Mouse (Mus musculus): ENCODE results near the gene Abcb7. TPM values are rescaled to one million over a fixed set of nuclear protein-coding genes. Genes with fewer than 3 reads are reported as not detected.
A peak's percentile ranks its signal among the peaks of the same experiment; 100 is the strongest.

Abcb7 gene
- 7.1 and 7.6 TPM in 2 replicates for polyA plus RNA-seq (2015; fragmentation: Nextera tagmentation; extraction: Ambion mirVana)

DNA sequence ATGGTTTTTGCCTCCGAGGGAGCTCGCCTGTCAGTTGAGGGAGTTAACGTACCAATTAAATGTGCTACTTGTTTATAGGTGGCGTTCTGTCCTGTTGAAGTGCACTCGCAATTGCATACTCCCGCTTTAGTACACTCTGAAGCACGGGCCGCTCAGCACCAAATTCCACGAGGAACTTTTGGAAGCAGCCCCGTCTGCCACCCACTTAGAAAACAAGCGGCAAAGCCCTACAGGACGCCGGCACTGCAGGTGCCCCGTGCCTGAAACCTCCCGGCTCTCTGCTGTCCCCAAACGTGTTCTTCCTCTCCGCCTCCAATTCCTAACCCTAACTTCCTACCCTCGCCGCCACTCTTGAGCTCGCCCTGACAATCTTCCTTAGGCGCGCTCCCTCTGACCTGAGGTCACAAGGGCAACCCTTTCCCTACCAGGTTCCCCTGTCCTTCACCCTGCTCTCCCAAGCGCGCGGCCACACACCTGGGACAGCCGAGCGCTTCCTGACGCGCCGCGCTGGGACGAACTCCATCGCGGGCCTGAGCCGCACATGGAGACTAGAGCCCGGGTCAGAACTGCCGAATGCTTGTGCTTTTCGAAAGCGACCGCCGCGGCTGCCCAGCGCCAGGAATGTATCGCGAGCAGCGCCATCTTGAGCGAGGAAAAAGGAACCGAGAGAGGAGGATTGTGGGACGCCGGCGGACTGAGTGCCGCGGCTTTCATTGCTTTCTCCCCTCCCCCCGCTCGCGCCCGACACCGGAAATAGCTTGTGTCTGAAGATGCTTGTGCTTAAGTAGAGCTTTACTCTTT is at the start of gene Abcb7:
Gene Abcb7, minus strand, starts transcription at position 674 of the 801 bp plus-strand sequence.
- H3K4me1 ChIP-seq (replicated peaks) = 0 out of 2 replicates have a peak, but pooled peaks cover 5% of the 10 kb centered on the region
- no peaks in the 10 kb centered on the region for H3K27me3 ChIP-seq
- H3K36me3 ChIP-seq (replicated peaks) = no peaks in the 10 kb centered on the region
- ATAC-seq (ENCODE audit: insufficient read depth) = peak; percentile 91
- peak within 1 kb of the TSS; percentile 75 for H3K9ac ChIP-seq
- H3K4me2 ChIP-seq = peak within 1 kb of the TSS; percentile 62
- H3K4me3 ChIP-seq (replicated peaks) = peak within 1 kb of the TSS; percentile 74
- peak within 1 kb of the TSS; percentile 89 for H3K27ac ChIP-seq (replicated peaks)
- H3K9me3 ChIP-seq (replicated peaks) = no peaks in the 10 kb centered on the region
- 13% methylated on average over 58 of the region's 58 CpGs for WGBS (ENCODE audit: insufficient replicate concordance)

DNA sequence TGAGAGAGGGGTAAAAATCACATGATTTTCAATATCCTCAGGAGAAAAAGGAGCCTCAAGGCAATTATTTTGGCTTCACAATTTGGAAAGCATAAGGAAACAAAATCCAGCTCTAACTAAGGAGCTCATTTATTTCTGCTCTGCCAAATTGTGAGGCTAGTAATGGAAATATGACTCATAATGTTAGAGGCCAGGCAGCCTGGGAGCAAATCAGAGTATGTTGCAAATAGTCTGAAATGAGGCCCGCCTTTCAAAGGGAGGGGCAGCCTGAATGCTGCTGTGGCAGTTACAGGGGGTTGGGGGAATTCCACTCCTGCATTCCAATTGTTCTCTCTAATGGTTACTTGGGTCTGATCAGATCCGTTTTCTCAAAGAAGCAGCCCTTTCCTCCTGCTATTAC is 48.1 kb upstream of the Abcb7 start:
- Histone ChIP-seq H3K9me3 (replicated peaks) (no peaks in the 10 kb centered on the region), H3K27ac (replicated peaks) (no peak overlapping the region), H3K27me3 (no peaks in the 10 kb centered on the region), H3K4me3 (replicated peaks) (no peak overlapping the region), H3K4me1 (replicated peaks) (no peaks in the 10 kb centered on the region), H3K4me2 (no peak overlapping the region), H3K36me3 (replicated peaks) (no peaks in the 10 kb centered on the region), H3K9ac (no peak overlapping the region)
- no peak for ATAC-seq (ENCODE audit: insufficient read depth)
- 45% methylated on average over 2 of the region's 2 CpGs for WGBS (ENCODE audit: insufficient replicate concordance)

DNA sequence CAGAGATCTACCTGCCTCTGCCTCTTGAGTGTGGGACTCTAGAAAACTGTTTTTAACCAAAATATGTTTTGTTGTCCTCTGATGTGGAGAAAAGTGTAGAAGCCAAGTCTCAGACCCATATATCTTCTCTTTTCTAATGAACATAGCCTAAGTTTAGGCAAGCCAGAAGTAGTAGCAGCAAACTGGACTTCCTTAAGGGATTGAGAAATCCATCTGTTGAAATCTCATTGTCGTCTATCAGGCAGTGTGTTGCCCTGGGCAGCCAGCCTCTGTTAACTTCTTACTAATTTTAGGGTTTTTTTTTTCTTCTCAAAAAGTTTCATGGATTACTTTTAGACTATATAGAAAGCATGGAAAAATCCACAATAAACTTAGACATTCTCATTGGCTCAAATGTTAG is 38.8 kb upstream of the Abcb7 start:
- Histone ChIP-seq H3K4me1 (replicated peaks) (no peaks in the 10 kb centered on the region), H3K9ac (no peak overlapping the region), H3K4me2 (no peak overlapping the region), H3K27ac (replicated peaks) (no peak overlapping the region), H3K9me3 (replicated peaks) (no peaks in the 10 kb centered on the region), H3K36me3 (replicated peaks) (no peaks in the 10 kb centered on the region), H3K4me3 (replicated peaks) (no peak overlapping the region), H3K27me3 (no peaks in the 10 kb centered on the region)
- WGBS (ENCODE audit: insufficient replicate concordance) = 29% methylated on average over 1 of the region's 1 CpGs
- no peak for ATAC-seq (ENCODE audit: insufficient read depth)

DNA sequence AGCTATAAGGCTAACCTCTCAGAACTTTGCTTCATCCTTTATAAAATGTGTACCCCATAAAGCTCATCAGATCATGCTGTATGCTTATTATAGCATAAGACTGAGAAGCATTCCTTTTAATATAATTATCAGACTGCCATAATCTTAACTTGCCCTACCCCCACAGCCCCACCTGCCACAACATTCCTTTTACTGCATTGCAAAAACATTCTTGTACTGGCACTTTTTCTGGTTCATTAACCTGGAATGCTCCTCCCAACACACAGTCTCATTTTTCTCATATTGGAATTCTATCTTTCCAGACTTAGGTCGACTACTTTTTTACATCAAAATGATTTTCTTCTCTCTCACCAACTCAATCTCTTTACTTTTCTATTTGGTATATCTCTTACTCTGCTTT is 19.8 kb upstream of the Abcb7 start:
- no peak overlapping the region for H3K4me2 ChIP-seq
- no peak overlapping the region for H3K27ac ChIP-seq (replicated peaks)
- no peaks in the 10 kb centered on the region for H3K36me3 ChIP-seq (replicated peaks)
- no peaks in the 10 kb centered on the region; the same call in 1 of the 2 replicates for H3K27me3 ChIP-seq
- ATAC-seq (ENCODE audit: insufficient read depth) = no peak
- no peaks in the 10 kb centered on the region for H3K9me3 ChIP-seq (replicated peaks)
- 26% methylated on average over 1 of the region's 1 CpGs for WGBS (ENCODE audit: insufficient replicate concordance)
- no peaks in the 10 kb centered on the region for H3K4me1 ChIP-seq (replicated peaks)
- no peak overlapping the region for H3K4me3 ChIP-seq (replicated peaks)
- H3K9ac ChIP-seq = no peak overlapping the region

DNA sequence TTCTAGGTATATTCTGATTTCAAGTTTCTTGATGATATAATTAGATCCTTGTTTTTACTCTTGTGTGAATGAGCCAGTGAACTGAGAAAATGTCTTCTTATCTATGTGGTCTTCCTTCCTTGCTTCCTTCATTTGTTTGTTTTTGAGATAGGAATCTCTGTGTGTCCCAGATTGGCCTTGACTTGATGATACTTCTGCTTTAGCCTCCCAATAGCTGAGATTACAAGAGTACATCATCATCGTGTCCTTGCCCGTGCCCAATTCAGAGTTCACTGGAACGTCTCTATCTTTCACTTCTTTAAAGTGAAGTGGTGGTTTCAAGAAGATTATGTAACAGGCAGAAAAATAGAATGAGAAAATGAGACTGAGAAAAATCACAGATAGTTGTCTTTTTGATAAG is 14.5 kb upstream of the Abcb7 start:
- ATAC-seq (ENCODE audit: insufficient read depth) = no peak
- H3K4me1 ChIP-seq (replicated peaks) = no peaks in the 10 kb centered on the region
- no peak overlapping the region for H3K4me3 ChIP-seq (replicated peaks)
- WGBS (ENCODE audit: insufficient replicate concordance) = 13% methylated on average over 3 of the region's 3 CpGs
- H3K9ac ChIP-seq = no peak overlapping the region
- H3K27me3 ChIP-seq = no peaks in the 10 kb centered on the region
- no peaks in the 10 kb centered on the region for H3K9me3 ChIP-seq (replicated peaks)
- no peak overlapping the region for H3K4me2 ChIP-seq
- H3K27ac ChIP-seq (replicated peaks) = no peak overlapping the region
- no peaks in the 10 kb centered on the region for H3K36me3 ChIP-seq (replicated peaks)

DNA sequence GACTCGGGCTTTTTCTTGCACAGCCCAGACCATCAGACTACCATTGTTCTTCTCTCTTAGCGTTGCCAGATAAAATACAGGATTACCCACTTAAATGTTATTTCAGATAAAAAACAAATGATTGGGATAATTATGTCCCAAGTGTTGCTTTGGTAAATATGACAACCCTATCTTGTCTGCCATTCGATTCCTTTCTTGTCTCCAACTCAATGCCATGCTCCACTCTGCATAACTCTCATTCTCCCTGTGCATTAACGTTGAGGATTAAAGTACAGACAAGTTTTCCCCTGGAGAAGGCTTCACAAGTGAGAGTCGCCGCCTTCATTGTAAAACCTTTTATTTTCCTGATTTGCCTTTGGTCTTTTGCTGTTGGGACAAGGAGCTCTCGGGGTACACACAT is 339 bp upstream of the Abcb7 start:
- Histone ChIP-seq H3K4me1 (replicated peaks) (0 out of 2 replicates have a peak, but pooled peaks cover 5% of the 10 kb centered on the region), H3K4me2 (peak overlapping the region; percentile 62), H3K4me3 (replicated peaks) (peak overlapping the region; percentile 74), H3K27me3 (no peaks in the 10 kb centered on the region), H3K27ac (replicated peaks) (peak overlapping the region; percentile 89), H3K36me3 (replicated peaks) (no peaks in the 10 kb centered on the region), H3K9ac (0 out of 2 replicates have a peak overlapping the region, but pooled peaks have one; percentile 75), H3K9me3 (replicated peaks) (no peaks in the 10 kb centered on the region)
- WGBS (ENCODE audit: insufficient replicate concordance) = 41% methylated on average over 7 of the region's 7 CpGs
- ATAC-seq (ENCODE audit: insufficient read depth) = no peak

DNA sequence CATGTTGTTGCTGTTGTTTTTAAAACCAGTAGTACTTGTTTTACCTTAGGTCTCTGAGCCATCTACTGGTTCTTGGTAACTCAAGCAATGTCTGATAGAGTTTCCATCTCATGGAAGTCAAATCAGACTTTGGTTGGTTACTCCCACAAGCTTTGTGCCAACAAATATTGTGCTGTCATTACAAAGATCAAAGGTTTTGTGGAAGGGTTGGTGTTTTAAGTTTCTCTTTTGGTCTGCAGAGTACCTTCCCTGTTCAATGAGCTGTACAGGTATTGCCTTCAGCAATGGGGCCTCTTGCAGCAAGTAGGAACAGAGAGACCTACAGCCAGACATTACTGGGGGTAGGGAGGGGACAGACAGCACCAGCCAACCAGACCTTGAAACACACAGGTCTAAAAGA is 5.5 kb downstream of the Abcb7 start:
- Histone ChIP-seq H3K4me1 (replicated peaks) (no peaks in the 10 kb centered on the region), H3K36me3 (replicated peaks) (no peaks in the 10 kb centered on the region), H3K27ac (replicated peaks) (no peak overlapping the region), H3K9me3 (replicated peaks) (no peaks in the 10 kb centered on the region), H3K4me3 (replicated peaks) (no peak overlapping the region), H3K27me3 (no peaks in the 10 kb centered on the region; the same call in 1 of the 2 replicates), H3K4me2 (no peak overlapping the region), H3K9ac (no peak overlapping the region)
- ATAC-seq (ENCODE audit: insufficient read depth) = no peak

GRCm38 (mm10) chrX:104402463-104402862 is 11.2 kb downstream of the Abcb7 start:
- ATAC-seq (ENCODE audit: insufficient read depth) = no peak
- no peaks in the 10 kb centered on the region for H3K36me3 ChIP-seq (replicated peaks)
- WGBS (ENCODE audit: insufficient replicate concordance) = 78% methylated on average over 5 of the region's 5 CpGs
- no peak overlapping the region for H3K9ac ChIP-seq
- H3K9me3 ChIP-seq (replicated peaks) = no peaks in the 10 kb centered on the region
- no peak overlapping the region for H3K4me2 ChIP-seq
- no peak overlapping the region for H3K27ac ChIP-seq (replicated peaks)
- no peaks in the 10 kb centered on the region; the same call in 1 of the 2 replicates for H3K27me3 ChIP-seq
- H3K4me3 ChIP-seq (replicated peaks) = no peak overlapping the region
- no peaks in the 10 kb centered on the region for H3K4me1 ChIP-seq (replicated peaks)

- H3K9ac ChIP-seq = no peak overlapping the region
- H3K9me3 ChIP-seq (replicated peaks) = no peaks in the 10 kb centered on the region
- H3K4me3 ChIP-seq (replicated peaks) = no peak overlapping the region
- H3K4me2 ChIP-seq = no peak overlapping the region
- ATAC-seq (ENCODE audit: insufficient read depth) = no peak
- no peaks in the 10 kb centered on the region for H3K36me3 ChIP-seq (replicated peaks)
- H3K27me3 ChIP-seq = no peaks in the 10 kb centered on the region; the same call in 1 of the 2 replicates
- H3K27ac ChIP-seq (replicated peaks) = no peak overlapping the region
- no peaks in the 10 kb centered on the region for H3K4me1 ChIP-seq (replicated peaks)
- WGBS (ENCODE audit: insufficient replicate concordance) = 63% methylated on average over 1 of the region's 1 CpGs
Observed at GRCm38 (mm10) chrX:104401134-104401533, 12.5 kb downstream of the Abcb7 start.

DNA sequence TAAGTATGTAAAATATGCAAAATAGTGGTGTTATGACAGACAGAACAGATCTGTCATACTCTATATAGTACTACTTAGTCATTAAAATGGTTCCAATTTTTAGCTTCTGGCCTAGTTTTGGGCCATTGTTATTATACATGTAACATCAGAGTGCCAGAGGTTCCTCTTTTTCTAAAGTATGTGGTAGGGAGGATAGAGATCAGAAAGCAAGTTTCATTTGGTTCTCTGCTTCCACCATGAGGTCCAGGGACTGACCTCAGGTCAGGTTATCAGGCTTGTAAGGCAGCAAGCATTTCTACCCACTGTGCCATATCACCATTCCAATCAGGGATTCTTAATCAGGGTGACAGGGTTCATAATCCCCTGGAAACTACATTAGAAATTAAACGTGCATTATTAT is 16.1 kb downstream of the Abcb7 start:
- no peak overlapping the region for H3K4me3 ChIP-seq (replicated peaks)
- no peaks in the 10 kb centered on the region for H3K9me3 ChIP-seq (replicated peaks)
- no peaks in the 10 kb centered on the region for H3K4me1 ChIP-seq (replicated peaks)
- ATAC-seq (ENCODE audit: insufficient read depth) = no peak
- H3K4me2 ChIP-seq = no peak overlapping the region
- 42% methylated on average over 1 of the region's 1 CpGs for WGBS (ENCODE audit: insufficient replicate concordance)
- H3K27me3 ChIP-seq = no peaks in the 10 kb centered on the region
- H3K9ac ChIP-seq = no peak overlapping the region
- no peaks in the 10 kb centered on the region for H3K36me3 ChIP-seq (replicated peaks)
- no peak overlapping the region for H3K27ac ChIP-seq (replicated peaks)

GRCm38 (mm10) chrX:104359686-104360085 is 54.0 kb downstream of the Abcb7 start:
- H3K27me3 ChIP-seq = no peaks in the 10 kb centered on the region; the same call in 1 of the 2 replicates
- H3K27ac ChIP-seq (replicated peaks) = no peak overlapping the region
- no peak overlapping the region for H3K4me2 ChIP-seq
- no peaks in the 10 kb centered on the region for H3K9me3 ChIP-seq (replicated peaks)
- no peak overlapping the region for H3K4me3 ChIP-seq (replicated peaks)
- no peak for ATAC-seq (ENCODE audit: insufficient read depth)
- H3K9ac ChIP-seq = no peak overlapping the region
- H3K36me3 ChIP-seq (replicated peaks) = no peaks in the 10 kb centered on the region
- no peaks in the 10 kb centered on the region for H3K4me1 ChIP-seq (replicated peaks)

GRCm38 (mm10) chrX:104355842-104356241 is 57.8 kb downstream of the Abcb7 start:
- no peak for ATAC-seq (ENCODE audit: insufficient read depth)
- WGBS (ENCODE audit: insufficient replicate concordance) = 72% methylated on average over 1 of the region's 1 CpGs
- Histone ChIP-seq H3K9me3 (replicated peaks) (no peaks in the 10 kb centered on the region), H3K9ac (no peak overlapping the region), H3K27ac (replicated peaks) (no peak overlapping the region), H3K4me2 (no peak overlapping the region), H3K4me1 (replicated peaks) (no peaks in the 10 kb centered on the region), H3K4me3 (replicated peaks) (no peak overlapping the region), H3K27me3 (no peaks in the 10 kb centered on the region), H3K36me3 (replicated peaks) (no peaks in the 10 kb centered on the region)

Measured in liver, embryonic 15.5 days (tissue).